Mouse (Mus musculus) hindlimb bud, embryonic 11.5 days (tissue): ENCODE data around the gene Mmp28.

Experiments used
- DNase-seq: peaks from one replicate; pipeline ENCODE4 v3.0.0-alpha.2; 2012; ENCODE audit warnings: low read depth, low spot score; ENCODE audit errors: extremely low spot score

Gene Mmp28

GRCm38 (mm10) chr11:83448021-83448926, 14.6 kb downstream of the Mmp28 start:
- no peak for DNase-seq

DNA sequence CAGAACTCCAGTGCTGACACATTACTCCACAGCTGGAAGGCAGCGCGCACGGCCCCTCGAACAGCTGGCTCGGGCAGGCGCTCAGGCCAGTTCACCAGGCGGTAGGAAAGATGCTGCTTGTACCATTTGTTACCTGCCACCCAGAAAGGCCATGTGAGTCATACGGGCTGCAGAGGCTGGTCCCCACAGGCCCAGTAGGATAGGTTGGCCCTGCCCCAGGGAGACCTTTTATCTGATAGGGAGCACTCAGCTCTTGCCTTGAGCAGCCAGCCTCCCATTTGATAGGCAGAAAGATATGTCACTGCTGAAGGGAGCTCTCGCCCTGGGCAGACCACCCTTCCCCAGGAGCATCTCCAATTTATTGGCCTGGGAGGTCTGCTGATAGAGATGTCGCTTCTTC, 15.3 kb downstream of the Mmp28 start:
- no peak for DNase-seq

GRCm38 (mm10) chr11:83445001-83445400, 17.9 kb downstream of the Mmp28 start:
- DNase-seq = no peak

DNA sequence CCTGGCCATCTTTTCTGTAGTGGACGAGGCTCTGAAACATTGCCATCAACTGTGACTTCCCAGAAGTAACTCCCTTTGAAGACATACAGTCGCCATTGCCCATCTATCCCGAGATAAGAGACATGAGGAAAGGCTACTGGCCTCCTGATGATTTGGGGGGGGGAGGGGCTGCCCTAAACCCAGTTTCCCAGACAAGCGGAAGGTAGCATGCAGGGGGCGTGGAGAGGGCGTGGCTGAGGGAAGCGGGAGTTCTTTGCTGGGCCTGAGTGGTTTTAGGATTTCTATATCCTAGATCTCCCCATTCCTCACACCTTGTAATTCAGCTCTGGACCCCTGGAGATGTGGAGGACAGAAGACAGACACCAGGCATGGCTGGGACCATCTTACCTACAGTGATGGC, 19.0 kb downstream of the Mmp28 start:
- no peak for DNase-seq

DNA sequence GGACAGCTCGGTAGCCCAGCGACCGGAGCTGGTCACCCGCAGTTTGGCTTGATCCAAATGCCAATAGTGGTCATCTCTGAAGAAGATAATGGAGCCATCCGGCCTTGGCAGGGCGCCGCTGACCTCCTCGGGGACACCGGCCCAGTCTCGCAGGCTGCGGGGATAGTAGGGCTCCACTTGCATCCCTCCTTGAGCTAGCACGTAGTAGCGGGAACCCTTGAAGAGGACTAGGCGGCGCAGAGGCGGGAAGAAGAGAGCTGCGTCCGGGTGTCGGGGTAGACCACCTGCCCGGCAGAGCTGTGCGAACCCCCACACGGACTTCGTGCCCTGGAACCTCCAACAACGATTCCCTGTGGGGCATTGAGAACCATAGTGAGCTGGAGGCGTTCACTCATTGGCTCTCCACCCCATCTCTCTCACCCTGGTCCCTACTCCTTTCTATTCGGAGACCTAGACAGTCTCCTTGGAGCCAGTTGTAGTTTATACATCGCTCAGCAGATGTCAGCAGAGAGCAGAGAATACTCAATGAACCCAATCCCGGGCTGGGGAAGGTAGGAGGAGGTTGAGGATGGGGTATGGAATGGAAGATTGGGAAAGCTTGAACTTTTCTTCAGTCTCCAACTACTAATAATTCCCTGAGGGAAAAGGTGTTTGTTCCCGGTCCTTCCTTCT, 20.1 kb downstream of the Mmp28 start:
- peak; percentile 70 for DNase-seq

- no peak for DNase-seq
Measured at GRCm38 (mm10) chr11:83441235-83441634, 21.6 kb downstream of the Mmp28 start.

DNA sequence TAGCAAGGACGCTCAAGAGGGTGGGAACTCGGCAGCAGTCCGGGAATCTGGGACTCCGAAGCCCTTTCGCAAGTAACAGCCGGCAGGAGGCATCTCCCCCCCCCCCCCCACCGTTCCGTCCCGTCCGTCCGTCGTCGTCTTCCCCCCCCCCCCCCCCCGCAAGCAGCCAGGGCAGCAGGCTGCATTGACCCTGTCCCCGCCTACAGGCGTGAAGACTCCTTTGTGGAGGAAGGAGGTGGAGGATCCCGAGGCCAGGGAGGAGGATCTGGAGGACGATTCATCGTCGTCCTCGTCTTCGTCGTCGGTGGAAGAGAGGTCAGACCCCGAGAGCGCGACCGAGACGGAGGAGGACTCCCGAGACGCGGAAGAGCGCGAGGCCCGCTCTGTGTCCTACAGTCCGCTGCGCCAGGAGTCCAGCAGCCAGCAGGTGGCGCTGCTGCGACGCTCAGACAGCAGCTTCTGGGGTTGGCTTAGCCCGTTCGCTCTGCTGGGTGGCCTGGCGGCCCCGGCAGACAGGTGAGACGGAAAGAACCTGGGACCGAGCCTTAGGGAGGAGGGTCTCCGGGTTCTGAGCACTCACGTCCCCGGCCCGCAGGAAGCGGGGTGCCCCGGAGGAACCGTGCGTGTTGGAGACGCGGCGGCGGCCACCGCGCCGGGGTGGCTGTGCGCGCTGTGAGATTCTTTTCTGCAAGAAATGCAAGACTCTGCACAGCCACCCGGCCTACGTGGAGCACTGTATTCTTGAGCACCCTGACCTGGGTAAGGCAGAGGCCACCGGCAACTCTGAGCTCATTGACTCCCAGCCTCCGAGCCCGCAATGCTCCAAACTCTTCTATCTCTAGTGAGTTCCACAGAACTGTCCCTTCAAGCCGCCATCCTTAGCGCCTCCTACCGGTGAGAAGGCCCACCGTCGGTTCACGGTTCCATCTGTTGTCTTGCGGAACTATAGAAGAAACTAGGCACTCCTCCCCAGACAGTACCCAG, 22.5 kb downstream of the Mmp28 start:
- DNase-seq = peak; percentile 90

DNA sequence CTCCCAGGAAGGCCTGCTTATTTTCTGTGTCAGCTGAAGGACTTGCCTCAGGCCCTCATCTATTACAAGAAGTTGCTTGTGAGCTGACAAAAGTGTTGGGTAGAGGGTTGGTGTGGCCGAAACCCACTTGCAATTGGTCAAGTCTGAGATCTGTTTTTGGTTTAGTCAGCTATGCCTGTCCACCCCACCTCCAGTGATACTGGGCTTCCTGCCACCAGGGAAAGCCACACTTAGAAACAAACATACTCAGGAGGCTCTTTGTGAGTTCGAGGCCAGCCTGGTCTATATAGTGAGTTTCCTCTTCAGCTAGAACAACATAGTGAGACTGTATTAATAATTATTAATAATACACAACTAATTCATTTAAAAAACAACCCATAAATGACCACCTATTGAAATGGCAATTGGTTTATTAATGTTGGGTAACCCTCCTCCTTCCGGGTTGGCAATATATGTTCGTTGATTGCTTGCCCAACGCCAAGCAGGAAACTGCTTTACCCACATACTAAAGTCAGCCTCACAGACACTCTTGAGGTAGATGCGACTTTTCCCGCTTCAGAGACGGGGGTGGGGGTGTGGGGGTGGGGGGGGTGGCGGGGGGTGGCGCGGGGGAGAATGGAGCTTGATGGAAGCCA, 23.3 kb downstream of the Mmp28 start:
- DNase-seq = no peak

DNA sequence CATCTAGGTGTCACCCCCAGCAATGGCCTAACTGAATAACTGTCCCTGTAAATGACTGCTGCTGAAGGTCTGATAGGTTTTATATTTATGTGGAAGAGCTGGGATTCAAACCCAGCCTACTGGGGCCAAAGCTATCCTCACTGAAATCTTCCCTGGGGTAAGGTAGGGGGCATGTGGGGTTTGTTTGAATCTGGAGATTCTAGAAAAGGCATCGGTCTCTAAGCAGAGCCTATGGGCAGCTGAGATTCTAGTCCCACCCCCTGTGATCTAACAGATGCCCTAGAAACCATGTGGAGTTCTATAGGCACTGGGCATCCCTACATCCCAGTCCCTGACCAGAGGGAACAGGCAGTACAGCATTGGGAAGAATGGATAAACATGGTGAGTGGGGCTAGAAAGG, 25.5 kb downstream of the Mmp28 start, which contains the start of gene 1700020L24Rik:
Gene 1700020L24Rik (plus strand): TSS at position 301 of the 400 bp plus-strand sequence.
- DNase-seq = no peak

- DNase-seq = no peak
Measured at GRCm38 (mm10) chr11:83432533-83432932, 30.3 kb downstream of the Mmp28 start.

DNA sequence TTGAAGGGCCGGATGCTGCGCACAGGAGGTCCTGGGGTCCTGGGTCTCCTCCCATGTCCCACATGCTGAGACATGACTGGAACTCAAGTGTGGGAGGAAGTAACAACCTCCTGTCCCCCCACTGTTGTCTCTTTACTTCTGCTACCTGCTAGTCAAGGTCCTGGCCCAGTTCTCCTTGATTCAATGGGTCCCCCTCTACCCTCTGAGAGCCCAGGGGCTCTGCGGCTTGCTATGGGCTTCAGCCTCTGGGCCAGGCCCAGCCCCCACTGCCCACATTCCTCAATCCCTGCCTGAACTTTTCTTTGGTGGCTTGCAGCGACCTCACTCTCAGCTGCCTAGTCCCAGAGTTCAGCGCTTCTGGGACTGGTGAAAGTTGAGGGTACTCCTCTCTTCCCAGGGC, 33.5 kb downstream of the Mmp28 start, which contains the start of gene Gas2l2:
Gene Gas2l2 (minus strand): TSS at position 101 of the 400 bp plus-strand sequence.
- DNase-seq = no peak

GRCm38 (mm10) chr11:83426964-83427363, 35.9 kb downstream of the Mmp28 start:
- no peak for DNase-seq

DNA sequence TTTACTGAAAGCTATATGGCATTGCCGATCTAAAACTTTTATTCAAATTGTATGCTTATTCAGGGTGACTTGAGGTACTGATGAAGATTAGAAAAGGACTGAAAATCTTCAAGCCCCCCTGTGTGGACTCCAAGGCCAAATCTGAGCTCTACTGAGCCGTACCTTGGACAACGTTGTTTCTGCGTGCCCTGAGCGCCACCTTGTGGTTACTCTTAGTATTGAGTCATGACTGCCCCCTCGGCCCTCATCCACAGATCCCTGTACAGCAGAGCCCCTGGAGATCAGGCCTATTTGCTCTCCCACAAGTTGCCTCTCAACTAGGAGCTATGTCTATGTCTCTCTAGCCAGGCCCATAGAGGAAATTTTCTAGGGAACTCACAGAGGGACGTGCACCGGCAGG, 38.2 kb downstream of the Mmp28 start:
- DNase-seq = no peak

DNA sequence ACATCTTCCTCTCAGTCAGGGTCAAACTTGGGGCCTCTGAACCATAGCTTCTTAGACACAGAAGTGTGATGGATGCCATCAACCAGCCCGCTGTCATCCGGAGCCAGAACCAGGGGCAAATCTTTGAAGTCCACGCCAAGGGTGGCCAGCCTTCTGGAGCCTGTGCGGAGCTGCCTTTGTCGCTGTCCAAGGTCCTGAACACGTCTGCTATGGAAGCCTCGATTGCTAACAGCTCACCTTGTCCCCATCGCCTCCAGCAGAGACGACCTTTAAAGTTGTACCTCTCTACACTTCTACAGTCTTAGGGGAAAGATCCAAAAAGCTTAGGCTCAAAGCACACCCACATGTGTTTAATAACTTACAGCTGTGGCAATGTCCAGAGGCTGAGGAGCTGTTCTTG, 41.6 kb downstream of the Mmp28 start:
- DNase-seq = peak; percentile 68

GRCm38 (mm10) chr11:83420338-83420737, 42.5 kb downstream of the Mmp28 start:
- no peak for DNase-seq

GRCm38 (mm10) chr11:83418566-83418965, 44.3 kb downstream of the Mmp28 start:
- no peak for DNase-seq

DNA sequence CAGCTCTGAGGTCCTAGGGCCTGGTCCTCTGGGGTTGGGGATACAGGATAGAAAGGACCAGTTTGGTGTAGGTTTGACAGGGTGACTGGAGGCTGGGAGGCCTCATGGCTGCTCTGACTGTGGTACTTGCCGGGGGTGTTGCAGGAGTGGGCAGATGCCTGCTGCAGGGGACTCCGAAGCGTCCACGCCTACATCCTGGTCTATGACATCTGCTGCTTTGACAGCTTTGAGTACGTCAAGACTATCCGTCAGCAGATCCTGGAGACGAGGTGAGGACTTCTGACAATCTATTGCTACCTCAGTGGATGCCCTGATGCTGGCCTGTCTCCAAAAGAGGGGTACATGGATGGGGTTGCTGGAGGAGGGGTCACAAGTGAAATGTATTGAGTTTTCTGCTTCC, 45.2 kb downstream of the Mmp28 start:
- DNase-seq = no peak

- DNase-seq = peak; percentile 83
Measured at GRCm38 (mm10) chr11:83417080-83417479, 45.8 kb downstream of the Mmp28 start.

DNA sequence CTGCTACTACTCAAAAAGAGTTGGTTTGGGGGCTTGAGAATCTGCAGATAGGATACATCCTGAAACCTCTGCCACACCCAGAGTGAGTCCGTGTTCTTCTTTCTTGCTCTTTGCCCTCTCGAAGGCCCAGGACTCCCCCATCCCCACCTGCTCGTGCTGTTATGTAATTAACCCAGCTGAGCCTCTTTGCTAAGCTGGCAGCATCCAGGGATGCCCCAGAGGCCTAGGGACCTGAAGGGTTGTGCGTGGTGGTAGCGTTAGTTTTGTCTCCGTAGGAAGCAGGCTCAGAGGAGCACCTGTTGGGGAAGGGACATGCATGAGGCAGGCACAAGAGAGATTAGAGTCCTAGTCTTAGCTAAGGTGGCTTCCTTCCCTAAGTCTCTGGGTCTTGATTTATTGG, 52.4 kb downstream of the Mmp28 start:
- no peak for DNase-seq

DNA sequence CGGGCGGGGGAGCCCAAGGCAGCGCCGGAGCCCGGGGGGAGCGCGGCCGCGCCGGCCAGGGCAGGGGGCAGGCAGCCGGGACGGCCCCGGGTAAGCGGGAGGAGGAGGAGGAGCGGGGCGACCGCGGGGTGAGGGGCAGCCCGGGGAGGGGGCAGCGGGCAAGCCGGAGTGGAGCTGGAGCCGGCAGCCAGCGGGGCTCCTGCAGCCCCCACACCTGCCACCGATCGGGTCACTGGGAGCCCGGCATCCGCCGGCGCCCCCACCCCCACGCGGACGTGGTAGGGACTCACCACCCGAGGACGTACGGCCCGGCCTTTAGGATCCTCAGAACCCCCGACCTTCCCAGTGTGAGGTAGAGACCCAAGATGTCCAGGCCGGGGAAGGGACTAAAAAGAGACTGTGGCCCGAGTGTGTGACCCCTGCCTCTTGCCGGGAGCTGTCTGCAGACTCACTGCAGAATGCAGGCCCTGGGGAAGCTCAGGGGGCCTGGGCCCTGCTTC, 53.0 kb downstream of the Mmp28 start:
- no peak for DNase-seq
